Mouse (Mus musculus): Measurements from ENCODE around the gene Leng1. TPM values are rescaled to one million over a fixed set of nuclear protein-coding genes. Genes with fewer than 3 reads are reported as not detected.

Gene Leng1
- polyA plus RNA-seq, 2 experiments from 2014 or later: 6.6 to 8.6 TPM

- no peak for ATAC-seq
Observed at GRCm38 (mm10) chr7:3629030-3629429, 36.6 kb downstream of the Leng1 start.

GRCm38 (mm10) chr7:3617242-3617995 is 48.2 kb downstream of the Leng1 start, which contains the start of gene Ndufa3:
Gene Ndufa3, plus strand, starts transcription at chr7:3617373.
- peak; percentile 99 for ATAC-seq

GRCm38 (mm10) chr7:3616389-3617241 is 49.0 kb downstream of the Leng1 start:
- peak; percentile 22 for ATAC-seq

GRCm38 (mm10) chr7:3616057-3616388 is 49.6 kb downstream of the Leng1 start, which contains the start of gene Oscar:
Gene Oscar, minus strand, starts transcription at chr7:3616157.
- ATAC-seq: no peak

- no peak for ATAC-seq
Observed at GRCm38 (mm10) chr7:3614021-3614420, 51.6 kb downstream of the Leng1 start.

GRCm38 (mm10) chr7:3611006-3611405 is 54.6 kb downstream of the Leng1 start:
- no peak for ATAC-seq

- ATAC-seq: no peak
Observed at GRCm38 (mm10) chr7:3610437-3610836, 55.2 kb downstream of the Leng1 start.

Other genes starting within 250 kb of the Leng1 start
- not detected for gene Cacng6, start 241.6 kb downstream of the Leng1 start, polyA plus RNA-seq (2017; shearing (Covaris generic))
- gene Tarm1, start 163.2 kb downstream of the Leng1 start, polyA plus RNA-seq (2017; shearing (Covaris generic)): under 1 TPM in 1 of 2 experiments, not detected in 1; 0.33 TPM
- gene Oscar, start 49.7 kb downstream of the Leng1 start, polyA plus RNA-seq (2017; shearing (Covaris generic)): not detected
- gene Ndufa3, start 48.5 kb downstream of the Leng1 start, polyA plus RNA-seq (2017; shearing (Covaris generic)): 100 to 1,000 TPM; 684 to 742 TPM
- gene Tfpt, start 35.9 kb downstream of the Leng1 start, polyA plus RNA-seq (2017; shearing (Covaris generic)): 10 to 100 TPM; 16.9 to 21.4 TPM
- gene Prpf31, start 35.9 kb downstream of the Leng1 start, polyA plus RNA-seq (2017; shearing (Covaris generic)): 10 to 100 TPM; 78.4 to 96.2 TPM
- 10 to 100 TPM; 36.6 to 42.0 TPM for gene Cnot3, start 20.6 kb downstream of the Leng1 start, polyA plus RNA-seq (2017; shearing (Covaris generic))
- 1 to 10 TPM; 4.1 to 9.2 TPM for gene Tmc4, start 11.7 kb upstream of the Leng1 start, polyA plus RNA-seq (2017; shearing (Covaris generic))
- gene Tsen34, start 27.0 kb upstream of the Leng1 start, polyA plus RNA-seq (2017; shearing (Covaris generic)): 10 to 100 TPM in 1 of 2 experiments, 1 to 10 TPM in 1; 7.5 to 10.4 TPM
- 10 to 100 TPM; 13.8 to 27.6 TPM for gene Mboat7, start 27.7 kb upstream of the Leng1 start, polyA plus RNA-seq (2017; shearing (Covaris generic))
- 1,000 to 10,000 TPM; 4,746 to 5,361 TPM for gene Rps9, start 38.2 kb upstream of the Leng1 start, polyA plus RNA-seq (2017; shearing (Covaris generic))
- under 1 TPM in 1 of 2 experiments, not detected in 1; 0.61 TPM for gene Pirb, start 54.6 kb upstream of the Leng1 start, polyA plus RNA-seq (2017; shearing (Covaris generic))
- gene Gm15448, start 159.8 kb upstream of the Leng1 start, polyA plus RNA-seq (2017; shearing (Covaris generic)): not detected
- gene Pira2, start 179.2 kb upstream of the Leng1 start, polyA plus RNA-seq (2017; shearing (Covaris generic)): under 1 TPM in 1 of 2 experiments, not detected in 1; 0.15 TPM
- not detected for gene Gm14548, start 232.3 kb upstream of the Leng1 start, polyA plus RNA-seq (2017; shearing (Covaris generic))
- gene Lilra6, start 249.7 kb upstream of the Leng1 start, polyA plus RNA-seq (2017; shearing (Covaris generic)): not detected

Measured in activated CD4-positive, CD25-positive, alpha-beta regulatory T cell, adult 4 months (primary cell).